Mouse (Mus musculus): Measurements from ENCODE around the gene Cdh16. TPM values are rescaled to one million over a fixed set of nuclear protein-coding genes. Genes with fewer than 3 reads are reported as not detected.
"Not testable (repeated sequence)": the region's sequence is repeated elsewhere in the genome, so short reads cannot be mapped to it uniquely, and the experiment has no call there.

Cdh16 gene
- polyA plus RNA-seq (2016; fragmentation: Nextera tagmentation; extraction: Ambion mirVana) = 0.13 TPM in 1 of 2 replicates, not detected in the other

DNA sequence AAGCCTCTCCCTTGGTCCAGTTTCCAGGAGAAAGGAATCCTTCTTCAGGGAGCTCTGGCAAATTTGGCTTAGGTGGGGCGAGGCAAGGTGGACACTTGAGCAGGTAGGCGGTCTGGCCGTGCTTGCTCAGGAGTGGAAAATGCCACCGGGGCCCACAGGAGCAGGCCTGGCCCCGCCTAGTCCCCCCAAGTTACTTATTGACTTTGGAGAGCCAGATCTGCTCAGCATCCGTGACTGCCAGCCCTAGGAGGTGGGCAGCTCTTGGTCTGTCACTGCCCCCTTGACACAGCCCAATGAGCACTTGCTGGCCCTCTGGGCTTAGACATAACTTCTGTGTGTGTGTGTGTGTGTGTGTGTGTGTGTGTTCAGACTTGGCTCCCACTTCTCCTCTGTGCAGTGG is at the start of gene Cdh16:
TSS of gene Cdh16 (minus strand) at position 236 of the 400 bp plus-strand sequence.
- Histone ChIP-seq H3K36me3 (no peaks in the 10 kb centered on the region), H3K27ac (no peak within 1 kb of the TSS), H3K4me3 (no peak within 1 kb of the TSS), H3K9me3 (replicated peaks) (no peaks in the 10 kb centered on the region), H3K27me3 (ENCODE audit: low read depth, poor library complexity, severe bottlenecking) (peaks cover 11% of the 10 kb centered on the region), H3K4me1 (no peaks in the 10 kb centered on the region)
- WGBS = 84% methylated on average over 6 of the region's 6 CpGs
- no peak for DNase-seq (ENCODE audit: low spot score)

DNA sequence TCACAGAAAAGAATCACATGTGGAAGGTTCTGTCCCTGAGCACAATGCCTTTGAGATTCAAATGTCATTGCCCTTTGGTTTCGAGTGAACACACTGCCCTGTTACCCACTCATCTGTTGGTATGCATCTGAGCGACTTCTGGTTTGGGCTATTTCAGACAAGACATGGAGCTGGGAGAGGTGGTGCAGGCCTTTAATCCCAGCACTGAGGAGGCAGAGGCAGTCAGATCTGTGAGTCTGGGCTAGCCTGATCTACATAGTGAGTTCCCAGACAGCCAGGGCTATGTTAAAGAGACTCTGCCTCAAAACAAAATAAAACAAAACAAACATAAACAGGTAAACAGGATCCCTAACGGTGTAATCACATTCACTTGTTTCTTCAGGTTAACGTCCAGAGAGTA is 31.4 kb upstream of the Cdh16 start:
- no peak overlapping the region for H3K4me3 ChIP-seq
- no peaks in the 10 kb centered on the region for H3K4me1 ChIP-seq
- H3K27ac ChIP-seq = no peak overlapping the region
- WGBS = 82% methylated on average over 4 of the region's 4 CpGs
- H3K27me3 ChIP-seq (ENCODE audit: low read depth, poor library complexity, severe bottlenecking) = no peaks in the 10 kb centered on the region
- no peaks in the 10 kb centered on the region for H3K36me3 ChIP-seq
- no peaks in the 10 kb centered on the region for H3K9me3 ChIP-seq (replicated peaks)
- DNase-seq (ENCODE audit: low spot score) = no peak

DNA sequence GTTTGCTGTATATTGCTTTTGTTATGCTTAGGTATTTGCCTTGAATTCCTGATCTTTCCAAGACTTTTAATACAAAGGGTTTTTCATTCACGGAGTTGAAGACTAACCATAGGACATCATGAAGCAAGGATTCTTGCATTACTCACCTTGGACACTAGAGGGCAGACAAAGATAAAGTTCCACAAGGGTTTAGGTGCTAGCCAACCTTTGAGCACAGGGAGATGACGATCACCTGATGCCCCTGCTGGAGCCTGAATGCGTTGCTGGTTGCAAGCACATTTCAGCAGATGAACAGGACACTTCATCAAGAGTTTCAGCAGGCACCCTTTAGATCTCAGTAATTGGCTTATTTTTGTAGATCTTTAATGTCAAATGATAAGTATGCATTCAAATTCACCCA is 30.8 kb upstream of the Cdh16 start:
- WGBS = 9% methylated on average over 3 of the region's 3 CpGs
- H3K4me1 ChIP-seq = no peaks in the 10 kb centered on the region
- no peak overlapping the region for H3K27ac ChIP-seq
- peak; percentile 58 for DNase-seq (ENCODE audit: low spot score)
- no peaks in the 10 kb centered on the region for H3K9me3 ChIP-seq (replicated peaks)
- no peak overlapping the region for H3K4me3 ChIP-seq
- H3K27me3 ChIP-seq (ENCODE audit: low read depth, poor library complexity, severe bottlenecking) = no peaks in the 10 kb centered on the region
- H3K36me3 ChIP-seq = no peaks in the 10 kb centered on the region

DNA sequence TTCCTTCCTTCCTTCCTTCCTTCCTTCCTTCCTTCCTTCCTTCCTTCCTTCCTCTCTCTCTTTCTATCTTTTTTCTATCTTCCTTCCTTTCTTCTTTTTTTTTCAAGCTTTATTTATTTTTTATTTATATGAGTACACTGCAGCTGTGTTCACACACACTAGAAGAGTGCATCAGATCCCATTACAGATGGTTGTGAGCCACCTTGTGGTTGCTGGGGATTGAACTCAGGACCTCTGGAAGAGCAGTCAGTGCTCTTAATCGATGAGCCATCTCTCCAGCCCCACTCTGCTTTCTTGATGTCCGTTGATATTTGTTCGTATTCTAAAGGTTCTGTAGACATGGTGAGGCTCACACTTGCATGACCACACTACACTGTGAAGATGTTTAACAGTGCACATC is 20.0 kb upstream of the Cdh16 start:
- DNase-seq (ENCODE audit: low spot score); H3K27me3 ChIP-seq (ENCODE audit: low read depth, poor library complexity, severe bottlenecking); H3K27ac ChIP-seq; H3K9me3 ChIP-seq (replicated peaks); H3K36me3 ChIP-seq; H3K4me3 ChIP-seq: not testable (repeated sequence)
- 68% methylated on average over 3 of the region's 3 CpGs for WGBS
- H3K4me1 ChIP-seq = peaks cover 17% of the 10 kb centered on the region

DNA sequence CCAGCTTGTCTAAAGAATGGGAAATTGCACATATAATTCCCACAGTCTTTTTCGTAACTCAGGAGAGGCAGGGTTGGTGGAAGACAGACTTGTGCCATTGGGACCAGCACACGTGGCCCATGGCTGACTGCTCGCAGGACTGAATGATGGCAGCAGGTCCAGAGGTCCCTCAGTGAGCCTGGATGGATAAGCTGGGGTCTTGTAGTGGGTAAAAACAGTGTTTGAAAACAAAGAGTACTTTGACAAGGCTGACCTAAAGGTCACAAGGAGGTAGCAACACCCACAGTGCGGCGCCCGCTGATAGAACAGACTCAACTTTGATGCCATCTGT is 18.1 kb upstream of the Cdh16 start:
- 79% methylated on average over 6 of the region's 6 CpGs for WGBS
- Histone ChIP-seq H3K27ac (peak overlapping the region; percentile 85), H3K4me1 (peaks cover 17% of the 10 kb centered on the region)

DNA sequence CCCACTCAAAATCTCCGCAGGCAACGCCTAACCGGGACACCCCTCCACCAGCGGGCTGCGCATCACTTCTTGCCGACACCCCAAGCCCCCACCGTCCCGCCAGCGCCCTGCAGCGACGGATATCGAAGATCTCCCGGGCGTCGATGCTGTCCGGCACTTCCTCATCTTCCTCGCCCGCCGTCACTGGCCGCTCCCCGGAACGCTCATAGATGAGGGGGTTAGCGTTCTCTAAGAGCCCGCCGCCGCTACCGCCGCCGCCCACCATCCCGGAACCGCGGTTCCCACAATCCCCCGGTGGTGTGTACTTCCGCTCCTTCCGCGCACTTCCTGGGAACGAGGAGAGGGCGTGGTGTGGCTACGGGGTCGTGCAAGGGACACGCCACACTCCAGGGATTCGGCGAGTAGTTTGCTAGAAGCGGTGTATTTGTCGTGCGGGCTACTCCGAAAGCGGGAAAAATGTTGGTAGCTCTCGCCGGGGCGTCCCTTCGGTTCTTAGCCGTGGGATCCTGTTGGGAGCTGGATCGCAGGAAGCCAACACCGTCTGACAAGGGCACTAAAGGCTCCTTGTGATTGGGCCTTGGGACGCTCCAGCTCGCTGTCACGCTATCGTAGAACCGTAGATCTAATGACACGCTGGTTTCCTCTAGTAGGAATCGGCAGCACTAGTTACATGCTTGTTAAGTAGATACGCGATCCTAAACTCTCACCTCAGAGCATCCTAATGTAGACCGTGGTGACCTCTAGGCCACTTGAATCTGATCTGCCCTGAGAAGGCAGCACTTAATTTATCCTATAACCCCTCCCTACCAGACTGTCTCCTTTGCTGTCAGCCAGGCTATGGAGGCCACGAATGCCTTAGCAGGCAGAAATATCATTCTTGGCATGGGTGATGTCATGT is 17.5 kb upstream of the Cdh16 start, which contains the start of gene Ciao2b:
TSS of gene Ciao2b (minus strand) at position 540 of the 898 bp plus-strand sequence.
- Histone ChIP-seq H3K4me3 (peak within 1 kb of the TSS; percentile 88), H3K36me3 (peaks cover 28% of the 10 kb centered on the region), H3K27me3 (ENCODE audit: low read depth, poor library complexity, severe bottlenecking) (no peaks in the 10 kb centered on the region), H3K27ac (peak within 1 kb of the TSS; percentile 85), H3K9me3 (replicated peaks) (no peaks in the 10 kb centered on the region), H3K4me1 (peaks cover 17% of the 10 kb centered on the region)
- peak; percentile 89 for DNase-seq (ENCODE audit: low spot score)
- WGBS = under 1% methylated on average over 66 of the region's 66 CpGs

More for the DNA sequence above, 18.1 kb upstream of the Cdh16 start:
- Histone ChIP-seq H3K36me3 (peaks cover 27% of the 10 kb centered on the region), H3K27me3 (ENCODE audit: low read depth, poor library complexity, severe bottlenecking) (no peaks in the 10 kb centered on the region), H3K4me3 (peak overlapping the region; percentile 88), H3K9me3 (replicated peaks) (no peaks in the 10 kb centered on the region)
- no peak for DNase-seq (ENCODE audit: low spot score)

DNA sequence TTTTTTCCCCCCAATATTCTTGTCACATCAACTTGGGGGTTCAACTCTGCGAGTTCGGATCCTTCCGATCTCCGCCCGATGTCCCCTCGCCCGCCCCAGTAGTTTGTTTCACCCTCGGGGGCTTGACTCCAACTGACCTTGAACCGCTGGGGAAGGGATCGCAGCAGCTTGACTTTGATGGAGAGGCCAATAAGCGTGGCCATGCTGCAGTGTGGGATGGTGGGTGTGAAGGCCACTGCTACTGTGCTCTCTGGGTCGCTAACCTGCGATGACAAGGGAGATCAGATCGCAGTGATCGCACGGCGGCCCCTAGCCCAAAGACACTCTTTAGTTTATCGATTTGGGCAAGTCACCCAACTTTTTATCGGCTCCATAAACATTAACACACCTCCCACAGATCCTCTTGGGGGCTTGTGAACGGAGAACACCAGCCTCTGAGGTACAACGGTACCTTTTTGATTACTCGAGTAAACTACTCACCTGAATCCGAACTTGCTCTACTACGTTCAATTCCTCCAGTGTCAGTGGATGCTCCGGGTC is 16.7 kb upstream of the Cdh16 start:
- WGBS = 11% methylated on average over 25 of the region's 25 CpGs
- Histone ChIP-seq H3K4me1 (peaks cover 17% of the 10 kb centered on the region), H3K4me3 (peak overlapping the region; percentile 88), H3K27ac (peak overlapping the region; percentile 85), H3K36me3 (peaks cover 30% of the 10 kb centered on the region), H3K27me3 (ENCODE audit: low read depth, poor library complexity, severe bottlenecking) (no peaks in the 10 kb centered on the region), H3K9me3 (replicated peaks) (no peaks in the 10 kb centered on the region)
- no peak for DNase-seq (ENCODE audit: low spot score)

DNA sequence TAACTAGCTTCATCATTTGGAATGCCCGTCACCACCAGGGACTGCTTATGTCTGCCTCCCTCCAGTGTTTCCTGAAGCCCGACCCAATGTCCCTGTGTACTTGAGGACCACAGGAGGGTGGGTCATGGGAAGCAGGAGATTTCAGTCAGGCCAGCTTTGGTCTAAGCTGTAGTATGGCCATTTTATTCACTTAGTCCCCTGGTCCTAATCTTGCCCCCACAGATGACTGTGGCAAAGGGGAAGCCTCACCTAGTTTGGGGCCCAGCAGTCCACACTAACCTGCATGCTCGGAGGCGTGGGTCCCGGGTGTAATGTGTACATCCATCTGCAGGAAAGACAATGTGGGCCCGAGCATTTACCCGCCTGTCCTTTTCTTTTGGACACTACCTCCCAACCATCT is 16.0 kb upstream of the Cdh16 start:
- 89% methylated on average over 7 of the region's 7 CpGs for WGBS
- H3K9me3 ChIP-seq (replicated peaks) = no peaks in the 10 kb centered on the region
- H3K27me3 ChIP-seq (ENCODE audit: low read depth, poor library complexity, severe bottlenecking) = no peaks in the 10 kb centered on the region
- no peak overlapping the region for H3K27ac ChIP-seq
- peaks cover 37% of the 10 kb centered on the region for H3K36me3 ChIP-seq
- peaks cover 17% of the 10 kb centered on the region for H3K4me1 ChIP-seq
- DNase-seq (ENCODE audit: low spot score) = no peak
- peak overlapping the region; percentile 88 for H3K4me3 ChIP-seq

DNA sequence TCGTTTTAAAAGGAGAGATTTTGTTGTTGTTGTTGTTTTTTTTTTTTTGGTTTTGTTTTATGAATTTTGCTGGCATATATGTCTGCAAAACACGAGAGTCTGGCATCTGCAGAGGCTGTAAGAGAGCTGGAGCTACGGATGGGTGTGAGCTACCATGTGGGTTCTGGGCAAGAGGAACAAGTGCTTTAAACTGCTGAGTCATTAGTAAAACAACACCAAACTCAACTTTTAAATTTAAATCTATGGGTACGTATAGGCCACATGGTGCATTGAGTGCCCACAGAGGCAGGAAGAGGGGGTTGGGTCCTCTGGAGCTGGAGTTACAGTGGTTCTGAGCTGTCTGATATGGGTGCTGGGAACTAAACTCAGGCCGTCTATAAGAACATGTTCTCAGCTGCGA is 13.8 kb upstream of the Cdh16 start:
- Histone ChIP-seq H3K4me3 (no peak overlapping the region), H3K9me3 (replicated peaks) (no peaks in the 10 kb centered on the region), H3K4me1 (peaks cover 22% of the 10 kb centered on the region), H3K27ac (no peak overlapping the region), H3K36me3 (peaks cover 42% of the 10 kb centered on the region), H3K27me3 (ENCODE audit: low read depth, poor library complexity, severe bottlenecking) (no peaks in the 10 kb centered on the region)
- 92% methylated on average over 6 of the region's 6 CpGs for WGBS
- no peak for DNase-seq (ENCODE audit: low spot score)

DNA sequence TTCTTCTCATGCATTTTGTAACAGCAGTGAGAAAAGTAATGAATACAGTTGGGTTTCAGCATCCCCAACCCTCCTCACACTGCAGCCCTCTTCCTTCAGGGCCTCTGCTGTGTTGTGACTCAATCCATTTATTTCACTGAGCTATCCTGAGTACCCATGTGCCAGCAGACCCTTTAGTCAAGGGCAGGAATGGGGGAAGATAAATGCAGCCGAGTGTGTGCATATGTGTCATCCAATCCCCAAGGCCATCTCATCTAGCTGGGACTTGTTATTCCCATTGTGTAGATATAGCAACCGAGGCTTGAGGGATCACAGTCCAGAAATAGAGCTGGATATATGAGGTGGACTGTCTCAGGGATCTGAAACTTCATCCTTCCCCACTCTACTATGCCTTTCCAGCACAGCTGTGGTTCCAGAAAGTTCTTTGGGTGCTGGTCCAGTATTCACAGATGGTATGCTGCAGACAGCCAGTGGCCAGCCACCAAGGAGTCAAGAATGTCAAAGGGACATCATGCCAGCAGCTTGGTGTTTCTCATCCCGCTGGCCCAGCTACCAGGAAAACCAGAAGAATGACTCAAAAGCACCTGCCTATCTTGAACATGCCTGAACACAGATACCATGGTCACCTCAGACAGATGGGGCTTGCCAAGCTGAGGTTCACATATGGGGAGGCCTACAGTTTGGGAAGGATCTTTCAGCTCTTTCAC is 11.0 kb upstream of the Cdh16 start:
- H3K4me1 ChIP-seq = peaks cover 35% of the 10 kb centered on the region
- no peaks in the 10 kb centered on the region for H3K9me3 ChIP-seq (replicated peaks)
- H3K27me3 ChIP-seq (ENCODE audit: low read depth, poor library complexity, severe bottlenecking) = peaks cover 19% of the 10 kb centered on the region
- no peak for DNase-seq (ENCODE audit: low spot score)
- peaks cover 41% of the 10 kb centered on the region for H3K36me3 ChIP-seq
- H3K4me3 ChIP-seq = no peak overlapping the region
- no peak overlapping the region for H3K27ac ChIP-seq
- 91% methylated on average over 3 of the region's 3 CpGs for WGBS

DNA sequence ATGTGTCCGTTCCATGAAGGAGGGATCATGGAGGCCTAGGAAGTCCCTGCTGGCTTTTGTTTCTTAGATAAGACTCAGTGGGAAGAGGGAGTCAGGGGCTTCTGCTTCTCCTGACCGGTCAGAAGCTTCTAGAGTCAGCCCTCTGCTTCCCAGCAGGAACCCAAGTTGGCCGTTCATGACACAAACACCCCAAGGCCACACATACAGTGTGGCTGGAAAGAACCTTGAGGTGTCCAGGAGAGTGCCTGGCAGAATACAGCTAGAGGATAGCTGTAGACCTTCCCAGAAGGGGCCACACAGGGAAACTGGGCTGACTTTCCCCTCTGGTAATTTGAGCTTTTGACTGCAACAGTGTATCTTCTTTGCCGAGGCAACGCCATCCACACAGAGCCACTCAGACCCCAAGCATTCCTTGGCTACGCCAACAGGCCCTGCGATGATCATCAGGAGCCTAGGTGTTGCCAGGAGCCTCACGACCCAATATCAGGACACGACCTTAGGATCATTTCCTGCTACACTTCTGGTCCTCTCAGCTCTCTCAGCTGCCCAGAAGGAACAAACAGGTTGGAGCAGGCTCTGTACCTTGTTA is 9.1 kb upstream of the Cdh16 start:
- no peak overlapping the region; the same call in 1 of the 2 replicates for H3K27ac ChIP-seq
- peaks cover 34% of the 10 kb centered on the region for H3K4me1 ChIP-seq
- no peak overlapping the region for H3K4me3 ChIP-seq
- peaks cover 38% of the 10 kb centered on the region for H3K27me3 ChIP-seq (ENCODE audit: low read depth, poor library complexity, severe bottlenecking)
- 48% methylated on average over 9 of the region's 9 CpGs for WGBS
- no peaks in the 10 kb centered on the region for H3K9me3 ChIP-seq (replicated peaks)
- no peak for DNase-seq (ENCODE audit: low spot score)
- H3K36me3 ChIP-seq = peaks cover 25% of the 10 kb centered on the region

DNA sequence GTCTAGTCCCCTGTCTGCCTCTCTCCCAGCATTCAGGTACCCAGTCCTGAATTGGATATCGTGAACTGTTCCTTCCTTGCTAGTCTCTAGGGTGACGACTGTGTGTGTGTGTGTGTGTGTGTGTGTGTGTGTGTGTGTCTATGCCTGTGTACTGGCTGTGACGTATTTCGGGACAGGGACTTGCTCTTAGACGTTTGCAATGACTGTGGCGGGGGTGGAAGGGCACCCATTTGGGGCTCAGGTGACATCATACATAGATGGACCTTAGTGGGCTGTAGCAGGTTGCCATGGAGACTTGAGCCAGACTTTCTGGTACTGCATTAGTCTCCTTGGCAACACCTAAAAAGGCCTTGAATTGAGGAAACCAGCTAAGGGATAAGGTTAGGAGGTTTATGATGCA is 8.3 kb upstream of the Cdh16 start:
- Histone ChIP-seq H3K27me3 (ENCODE audit: low read depth, poor library complexity, severe bottlenecking) (peaks cover 40% of the 10 kb centered on the region), H3K4me3 (no peak overlapping the region), H3K36me3 (peaks cover 17% of the 10 kb centered on the region), H3K9me3 (replicated peaks) (no peaks in the 10 kb centered on the region), H3K4me1 (peaks cover 34% of the 10 kb centered on the region), H3K27ac (peak overlapping the region; percentile 73; the same call in 1 of the 2 replicates)
- DNase-seq (ENCODE audit: low spot score) = no peak
- 71% methylated on average over 6 of the region's 6 CpGs for WGBS
